Mouse (Mus musculus): ENCODE data around the gene Mycbpap. TPM values are rescaled to one million over a fixed set of nuclear protein-coding genes. Genes with fewer than 3 reads are reported as not detected.

Gene Mycbpap
- polyA plus RNA-seq, 1 experiment from 2014 or later, result 2.6 TPM

- Histone ChIP-seq H3K9me3 (ENCODE audit: control insufficient read depth, low read length) (no peaks in the 10 kb centered on the region), H3K27me3 (ENCODE audit: control insufficient read depth, insufficient read depth, low read length) (peaks cover 11% of the 10 kb centered on the region), H3K4me2 (replicated peaks; ENCODE audit: low read depth, low read length) (no peak overlapping the region), H3K27ac (ENCODE audit: low read depth, low read length) (no peak overlapping the region), H3K4me3 (ENCODE audit: low read length) (no peak overlapping the region), H3K9ac (ENCODE audit: low read depth, low read length) (no peak overlapping the region), H3K36me3 (ENCODE audit: control insufficient read depth, insufficient read depth, low read length) (no peaks in the 10 kb centered on the region), H3K4me1 (ENCODE audit: control insufficient read depth, insufficient read depth, low read length) (no peaks in the 10 kb centered on the region)
- ATAC-seq (ENCODE audit: low FRiP score, low TSS enrichment), result no peak
- 88% methylated on average over 9 of the region's 9 CpGs for WGBS
These were observed 41.2 kb downstream of the Mycbpap start for GRCm38 (mm10) chr11:94480382-94480781.

GRCm38 (mm10) chr11:94477651-94478050, 43.9 kb downstream of the Mycbpap start:
- Histone ChIP-seq H3K27ac (ENCODE audit: low read depth, low read length) (no peak overlapping the region), H3K27me3 (ENCODE audit: control insufficient read depth, insufficient read depth, low read length) (peaks cover 30% of the 10 kb centered on the region), H3K4me3 (ENCODE audit: low read length) (no peak overlapping the region), H3K9ac (ENCODE audit: low read depth, low read length) (no peak overlapping the region), H3K4me2 (replicated peaks; ENCODE audit: low read depth, low read length) (no peak overlapping the region), H3K4me1 (ENCODE audit: control insufficient read depth, insufficient read depth, low read length) (peaks cover 19% of the 10 kb centered on the region; the same call in 1 of the 2 replicates), H3K36me3 (ENCODE audit: control insufficient read depth, insufficient read depth, low read length) (no peaks in the 10 kb centered on the region), H3K9me3 (ENCODE audit: control insufficient read depth, low read length) (no peaks in the 10 kb centered on the region)
- ATAC-seq (ENCODE audit: low FRiP score, low TSS enrichment), result no peak
- 79% methylated on average over 6 of the region's 6 CpGs for WGBS

- Histone ChIP-seq H3K27ac (ENCODE audit: low read depth, low read length) (no peak overlapping the region), H3K27me3 (ENCODE audit: control insufficient read depth, insufficient read depth, low read length) (peaks cover 30% of the 10 kb centered on the region), H3K9me3 (ENCODE audit: control insufficient read depth, low read length) (no peaks in the 10 kb centered on the region), H3K36me3 (ENCODE audit: control insufficient read depth, insufficient read depth, low read length) (no peaks in the 10 kb centered on the region), H3K4me2 (replicated peaks; ENCODE audit: low read depth, low read length) (no peak overlapping the region), H3K9ac (ENCODE audit: low read depth, low read length) (no peak overlapping the region), H3K4me1 (ENCODE audit: control insufficient read depth, insufficient read depth, low read length) (peaks cover 37% of the 10 kb centered on the region), H3K4me3 (ENCODE audit: low read length) (no peak overlapping the region)
- 15% methylated on average over 11 of the region's 11 CpGs for WGBS
- no peak for ATAC-seq (ENCODE audit: low FRiP score, low TSS enrichment)
These were observed 45.8 kb downstream of the Mycbpap start for GRCm38 (mm10) chr11:94475722-94476121.

- Histone ChIP-seq H3K27me3 (ENCODE audit: control insufficient read depth, insufficient read depth, low read length) (peaks cover 30% of the 10 kb centered on the region), H3K4me3 (ENCODE audit: low read length) (peak overlapping the region; percentile 73), H3K4me2 (replicated peaks; ENCODE audit: low read depth, low read length) (peak overlapping the region; percentile 97), H3K27ac (ENCODE audit: low read depth, low read length) (no peak overlapping the region), H3K9me3 (ENCODE audit: control insufficient read depth, low read length) (no peaks in the 10 kb centered on the region), H3K4me1 (ENCODE audit: control insufficient read depth, insufficient read depth, low read length) (peaks cover 47% of the 10 kb centered on the region), H3K36me3 (ENCODE audit: control insufficient read depth, insufficient read depth, low read length) (no peaks in the 10 kb centered on the region), H3K9ac (ENCODE audit: low read depth, low read length) (peak overlapping the region; percentile 75; the same call in 1 of the 2 replicates)
- no peak for ATAC-seq (ENCODE audit: low FRiP score, low TSS enrichment)
- WGBS, result 2% methylated on average over 11 of the region's 11 CpGs
These were observed 47.0 kb downstream of the Mycbpap start for GRCm38 (mm10) chr11:94474544-94474910.

DNA sequence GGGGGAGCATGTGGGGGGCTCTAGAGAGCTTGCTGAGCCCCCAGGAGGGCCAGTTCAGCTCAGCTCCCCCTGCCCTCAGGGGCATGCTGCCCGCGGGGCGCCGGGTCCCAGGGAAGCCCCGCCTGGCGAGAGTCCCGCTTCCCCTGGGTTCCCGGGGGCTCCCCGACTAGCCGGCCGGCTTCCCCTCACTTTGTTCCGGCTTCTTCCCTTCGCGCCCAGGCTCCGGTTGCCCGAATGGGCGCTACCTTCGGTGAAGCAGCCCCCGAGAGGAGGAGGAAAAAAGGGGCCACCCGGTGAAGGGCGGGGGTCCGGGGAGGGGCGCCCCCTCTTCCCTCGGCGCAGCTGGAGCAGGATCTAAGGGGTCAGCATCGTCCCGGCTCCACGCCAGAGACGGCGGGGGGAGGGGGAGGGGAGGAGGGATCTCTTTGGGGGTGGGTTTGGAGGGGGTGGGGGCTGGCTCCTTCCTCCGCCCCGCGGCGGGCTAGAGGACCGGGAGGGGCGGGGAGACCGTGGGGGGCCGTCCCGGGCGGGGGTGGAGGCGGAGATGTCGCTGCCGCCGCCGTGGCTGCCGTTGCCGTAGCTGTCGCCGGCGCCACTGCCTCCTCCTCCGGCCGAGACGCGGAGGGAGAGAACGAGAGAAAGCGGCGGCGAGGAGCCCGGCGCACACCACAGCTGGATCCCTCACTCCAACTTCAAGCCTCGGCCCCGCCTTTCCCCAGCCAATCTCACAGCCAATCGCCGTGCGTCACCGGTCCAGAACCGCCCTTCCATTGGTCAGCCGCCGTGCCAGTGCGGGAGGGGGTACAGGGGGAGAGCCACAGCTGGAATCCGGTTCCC, 47.6 kb downstream of the Mycbpap start, which contains the start of gene Cacna1g:
TSS of gene Cacna1g (minus strand) at position 492 of the 837 bp plus-strand sequence.
- Histone ChIP-seq H3K27me3 (ENCODE audit: control insufficient read depth, insufficient read depth, low read length) (peaks cover 30% of the 10 kb centered on the region), H3K4me3 (ENCODE audit: low read length) (peak within 1 kb of the TSS; percentile 73), H3K9ac (ENCODE audit: low read depth, low read length) (peak within 1 kb of the TSS; percentile 75), H3K4me1 (ENCODE audit: control insufficient read depth, insufficient read depth, low read length) (peaks cover 53% of the 10 kb centered on the region), H3K36me3 (ENCODE audit: control insufficient read depth, insufficient read depth, low read length) (no peaks in the 10 kb centered on the region), H3K9me3 (ENCODE audit: control insufficient read depth, low read length) (no peaks in the 10 kb centered on the region), H3K27ac (ENCODE audit: low read depth, low read length) (peak within 1 kb of the TSS; percentile 44), H3K4me2 (replicated peaks; ENCODE audit: low read depth, low read length) (peak within 1 kb of the TSS; percentile 97)
- under 1% methylated on average over 49 of the region's 71 CpGs for WGBS
- peak; percentile 92 for ATAC-seq (ENCODE audit: low FRiP score, low TSS enrichment)

DNA sequence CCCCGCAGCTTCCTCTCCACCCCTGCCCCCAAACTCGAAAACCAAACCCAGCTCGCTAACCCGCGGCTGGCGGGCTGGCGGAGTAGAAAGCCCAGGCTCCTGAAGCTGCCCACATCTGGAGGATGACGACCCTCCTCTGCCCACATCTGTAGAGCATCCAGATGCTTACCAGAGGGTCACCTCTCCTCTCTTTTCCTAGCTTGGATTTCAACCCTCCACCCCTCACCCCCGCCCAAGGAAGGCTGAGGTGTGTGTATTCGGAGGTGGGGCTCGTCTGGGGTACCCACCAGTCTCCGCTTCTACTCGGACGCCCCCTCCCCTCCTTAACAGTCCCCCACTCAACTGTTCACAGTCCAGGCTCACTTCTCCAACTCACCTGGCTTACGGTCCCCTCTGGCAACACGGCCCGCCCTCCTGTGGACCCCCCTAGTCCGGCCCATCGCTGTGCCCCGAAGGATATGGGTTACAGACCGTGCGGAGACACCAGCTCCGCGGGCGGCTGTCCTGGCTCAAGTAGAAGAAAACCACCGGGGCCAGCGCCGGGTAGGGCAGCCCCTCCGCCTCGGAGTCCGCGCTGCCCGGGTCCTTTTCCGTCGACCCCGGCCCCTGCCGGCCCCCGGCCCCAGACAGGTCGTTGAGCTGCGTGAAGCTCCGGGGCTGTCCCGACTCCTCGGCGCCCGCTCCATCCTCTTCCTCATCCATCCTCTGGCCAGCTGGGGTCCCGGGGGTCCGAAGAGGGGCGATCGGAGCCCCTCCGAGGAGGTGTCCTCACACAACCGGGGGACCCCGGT, 48.4 kb downstream of the Mycbpap start:
- H3K27me3 ChIP-seq (ENCODE audit: control insufficient read depth, insufficient read depth, low read length), result peaks cover 30% of the 10 kb centered on the region
- H3K36me3 ChIP-seq (ENCODE audit: control insufficient read depth, insufficient read depth, low read length), result no peaks in the 10 kb centered on the region
- H3K9me3 ChIP-seq (ENCODE audit: control insufficient read depth, low read length), result no peaks in the 10 kb centered on the region
- H3K4me2 ChIP-seq (replicated peaks; ENCODE audit: low read depth, low read length), result peak overlapping the region; percentile 97
- peak overlapping the region; percentile 73 for H3K4me3 ChIP-seq (ENCODE audit: low read length)
- peak; percentile 28; the same call in 1 of the 2 replicates for ATAC-seq (ENCODE audit: low FRiP score, low TSS enrichment)
- H3K4me1 ChIP-seq (ENCODE audit: control insufficient read depth, insufficient read depth, low read length), result peaks cover 61% of the 10 kb centered on the region
- WGBS, result under 1% methylated on average over 49 of the region's 52 CpGs
- peak overlapping the region; percentile 44 for H3K27ac ChIP-seq (ENCODE audit: low read depth, low read length)
- peak overlapping the region; percentile 75 for H3K9ac ChIP-seq (ENCODE audit: low read depth, low read length)

DNA sequence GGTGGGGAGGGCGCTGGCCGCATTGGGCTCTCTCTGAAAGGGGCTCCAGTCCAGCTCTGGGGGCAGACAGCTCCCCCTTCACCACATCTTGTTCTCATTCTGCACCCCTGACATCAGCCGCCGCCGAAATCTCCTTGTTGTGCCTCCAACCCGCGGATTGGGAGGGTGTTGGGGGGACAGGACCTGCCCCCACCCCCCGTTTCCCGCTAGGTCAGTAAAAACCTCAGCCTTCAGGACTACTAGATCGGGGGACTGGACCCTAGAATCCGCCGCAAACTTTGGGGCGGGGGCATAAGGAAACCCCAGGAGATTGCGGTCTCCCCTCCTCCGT, 49.0 kb downstream of the Mycbpap start:
- Histone ChIP-seq H3K9me3 (ENCODE audit: control insufficient read depth, low read length) (no peaks in the 10 kb centered on the region), H3K36me3 (ENCODE audit: control insufficient read depth, insufficient read depth, low read length) (no peaks in the 10 kb centered on the region), H3K27me3 (ENCODE audit: control insufficient read depth, insufficient read depth, low read length) (peaks cover 30% of the 10 kb centered on the region), H3K9ac (ENCODE audit: low read depth, low read length) (peak overlapping the region; percentile 75), H3K4me1 (ENCODE audit: control insufficient read depth, insufficient read depth, low read length) (peaks cover 64% of the 10 kb centered on the region), H3K4me3 (ENCODE audit: low read length) (peak overlapping the region; percentile 73), H3K27ac (ENCODE audit: low read depth, low read length) (no peak overlapping the region), H3K4me2 (replicated peaks; ENCODE audit: low read depth, low read length) (peak overlapping the region; percentile 97)
- WGBS, result 1% methylated on average over 15 of the region's 15 CpGs
- ATAC-seq (ENCODE audit: low FRiP score, low TSS enrichment), result no peak

DNA sequence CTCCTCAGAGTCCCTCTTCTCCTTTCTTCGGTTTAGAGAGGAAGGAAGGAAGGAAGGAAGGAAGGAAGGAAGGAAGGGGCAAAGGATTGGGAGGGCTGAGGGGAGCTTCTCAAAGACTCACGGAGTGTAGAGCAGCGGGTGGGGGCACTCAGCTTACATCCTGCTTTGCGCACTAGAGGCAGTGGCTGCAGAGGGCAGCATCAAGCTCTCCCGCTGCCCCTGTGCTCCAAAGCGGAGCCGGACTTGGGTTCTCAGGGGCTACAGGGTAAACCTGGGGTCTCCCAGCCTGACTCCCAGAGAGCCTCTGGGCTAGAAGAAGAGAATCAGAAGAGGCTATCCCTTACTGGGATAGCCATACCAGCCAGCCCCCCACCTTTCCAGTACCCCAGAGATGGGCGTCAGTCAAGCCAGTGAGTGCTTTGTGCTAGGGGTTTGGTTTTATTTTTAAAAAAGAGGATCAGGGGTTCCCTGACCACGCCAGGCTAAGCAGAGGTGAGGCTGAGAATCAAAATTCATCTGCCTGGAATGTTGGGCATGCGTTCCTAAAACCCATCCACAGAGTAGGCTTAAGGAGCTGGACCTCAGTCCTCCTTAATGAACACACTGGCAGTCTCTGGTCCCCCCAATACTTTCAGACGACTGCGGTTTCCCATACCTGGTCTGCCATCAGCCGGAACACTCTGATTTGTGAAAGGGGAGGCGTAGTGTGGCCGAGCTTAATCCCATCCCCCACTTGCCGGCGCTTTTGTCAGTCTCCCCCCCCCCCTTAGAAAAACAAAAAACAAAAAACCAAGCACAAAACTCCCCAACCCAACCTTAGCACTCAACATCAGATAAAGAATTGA, 49.6 kb downstream of the Mycbpap start:
- Histone ChIP-seq H3K4me2 (replicated peaks; ENCODE audit: low read depth, low read length) (peak overlapping the region; percentile 97), H3K9me3 (ENCODE audit: control insufficient read depth, low read length) (no peaks in the 10 kb centered on the region), H3K27me3 (ENCODE audit: control insufficient read depth, insufficient read depth, low read length) (peaks cover 26% of the 10 kb centered on the region), H3K4me1 (ENCODE audit: control insufficient read depth, insufficient read depth, low read length) (peaks cover 67% of the 10 kb centered on the region), H3K36me3 (ENCODE audit: control insufficient read depth, insufficient read depth, low read length) (no peaks in the 10 kb centered on the region), H3K9ac (ENCODE audit: low read depth, low read length) (peak overlapping the region; percentile 75), H3K4me3 (ENCODE audit: low read length) (peak overlapping the region; percentile 73), H3K27ac (ENCODE audit: low read depth, low read length) (no peak overlapping the region)
- WGBS, result 4% methylated on average over 17 of the region's 17 CpGs
- no peak for ATAC-seq (ENCODE audit: low FRiP score, low TSS enrichment)

Measured in kidney, embryonic 14.5 days (tissue).